Mouse (Mus musculus) bone marrow, adult 2 months (tissue): ENCODE measurements around the gene Slc35e4.

Experiments used
- CTCF ChIP-seq: fragments of 200-500 bp; IDR thresholded peaks from 2 replicates; pipeline ENCODE4 v1.5.1; 2011; ENCODE audit warnings: low read length, control low read depth; ENCODE audit not compliant: control insufficient read depth, insufficient read depth
- POLR2A ChIP-seq: fragments of 200-500 bp; IDR thresholded peaks from 2 replicates; pipeline ENCODE4 v1.6.1; 2011; ENCODE audit warnings: low read depth, mild to moderate bottlenecking, control low read depth, low read length, borderline replicate concordance; ENCODE audit not compliant: control insufficient read depth

GRCm38 (mm10) chr11:3961761-3962160 lies 47.3 kb upstream of the Slc35e4 start:
- no peak for TF ChIP-seq POLR2A
- TF ChIP-seq CTCF: no peak
